Mouse (Mus musculus): ENCODE data around the gene Dzip3.

- TF ChIP-seq CTCF (IDR thresholded peaks at IDR 0.05; ENCODE audit: control insufficient read depth, insufficient read depth, insufficient read length) = no peak
- TF ChIP-seq MYOG (IDR thresholded peaks at IDR 0.05; ENCODE audit: control insufficient read depth, extremely low read depth, insufficient read length) = no peak
- no peak for TF ChIP-seq USF1 (IDR thresholded peaks at IDR 0.05; ENCODE audit: low read depth)
- TF ChIP-seq CEBPB (IDR thresholded peaks at IDR 0.05; ENCODE audit: low read depth) = no peak
- TF ChIP-seq MAX (IDR thresholded peaks at IDR 0.05) = no peak
These were observed 103.2 kb downstream of the Dzip3 start for GRCm38 (mm10) chr16:48890733-48891132.

Measured in C2C12 (cell line).